Mouse (Mus musculus) bone marrow, adult 2 months (tissue): ENCODE data around the gene Tenm4.

Experiments used
- CTCF ChIP-seq: fragments of 200-500 bp; IDR thresholded peaks from 2 replicates; pipeline ENCODE4 v1.5.1; 2011; ENCODE audit warnings: low read length, control low read depth; ENCODE audit not compliant: control insufficient read depth, insufficient read depth
- POLR2A ChIP-seq: fragments of 200-500 bp; IDR thresholded peaks from 2 replicates; pipeline ENCODE4 v1.6.1; 2011; ENCODE audit warnings: low read depth, mild to moderate bottlenecking, control low read depth, low read length, borderline replicate concordance; ENCODE audit not compliant: control insufficient read depth

- no peak for TF ChIP-seq CTCF
- no peak for TF ChIP-seq POLR2A
Observed at GRCm38 (mm10) chr7:96808059-96808646, 637.1 kb downstream of the Tenm4 start.
